19 mouse cellular contexts compared by ENCODE assay signal in the genomic region with DNA sequence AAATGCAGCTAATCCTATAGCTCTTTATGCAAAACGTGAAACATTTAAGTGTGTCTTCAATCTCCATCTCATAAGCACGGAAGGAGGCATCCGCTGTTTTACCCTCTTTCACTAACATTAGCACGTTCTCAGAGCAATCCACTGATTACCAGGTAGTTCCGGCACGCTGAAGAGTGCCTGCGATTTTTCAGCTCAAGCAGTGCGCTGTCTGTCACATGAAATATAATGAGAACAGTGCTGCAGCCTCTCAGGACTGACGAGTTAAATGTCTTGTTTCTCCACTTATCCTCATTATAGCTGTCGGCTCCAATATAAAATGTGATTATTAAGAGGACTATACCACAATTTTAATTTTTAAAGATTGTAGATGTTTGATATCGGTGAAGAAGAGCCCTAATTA.
A peak's percentile ranks its signal among the peaks of the same experiment; 100 is the strongest.
DNase-seq lines count a peak whose midpoint lies in the region; ATAC-seq and TF ChIP-seq lines count a peak whose summit lies in the region.
"Had no signal": no experiment of that assay in that cellular context is flagged by ENCODE, and none has a peak within 500 bp of the region (broad histone marks: within the 10 kb centered on the region; RNA-seq: fewer than 3 reads in every experiment).

No protein-coding gene starts in this region.

- H3K9me3 ChIP-seq in heart, embryonic 12.5 days (replicated peaks): no peaks in the 10 kb centered on the region
- H3K9me3 ChIP-seq in hindbrain, embryonic 14.5 days (ENCODE audit: control insufficient read depth, low read length): no peaks in the 10 kb centered on the region
- no peaks in the 10 kb centered on the region for H3K9me3 ChIP-seq in hindbrain, embryonic 13.5 days
- H3K9me3 ChIP-seq in midbrain, embryonic 14.5 days (ENCODE audit: control insufficient read depth, low read length): no peaks in the 10 kb centered on the region
- H3K9me3 ChIP-seq in midbrain, embryonic 11.5 days (ENCODE audit: control insufficient read depth, low read length): no peaks in the 10 kb centered on the region
- H3K9me3 ChIP-seq: forebrain, embryonic 10.5 days; limb, embryonic 10.5 days had no signal

- TF ChIP-seq EP300 in heart, adult 2 months (IDR thresholded peaks at IDR 0.05; ENCODE audit: insufficient read depth, low read depth, low read length): no peak

- no peaks in the 10 kb centered on the region for H3K27me3 ChIP-seq in heart, adult 2 months (ENCODE audit: control insufficient read depth, insufficient read depth, low read length)
- no peaks in the 10 kb centered on the region for H3K27me3 ChIP-seq in heart, embryonic 12.5 days (replicated peaks)
- H3K27me3 ChIP-seq in hindbrain, embryonic 14.5 days (ENCODE audit: control insufficient read depth, insufficient read depth, low read length): no peaks in the 10 kb centered on the region
- H3K27me3 ChIP-seq in hindbrain, embryonic 13.5 days: no peaks in the 10 kb centered on the region
- H3K27me3 ChIP-seq in midbrain, embryonic 14.5 days (ENCODE audit: control insufficient read depth, insufficient read depth, low read length): no peaks in the 10 kb centered on the region
- no peaks in the 10 kb centered on the region for H3K27me3 ChIP-seq in midbrain, embryonic 11.5 days (ENCODE audit: control insufficient read depth, insufficient read depth, low read length)

- 74% methylated on average over 11 of the region's 11 CpGs for whole genome bisulfite sequencing in heart, adult 2 months
- 58% methylated on average over 11 of the region's 11 CpGs for WGBS in heart, embryonic 12.5 days
- 65% methylated on average over 11 of the region's 11 CpGs for WGBS in hindbrain, embryonic 14.5 days
- WGBS in hindbrain, embryonic 13.5 days: 69% methylated on average over 11 of the region's 11 CpGs
- WGBS in midbrain, embryonic 14.5 days: 74% methylated on average over 11 of the region's 11 CpGs
- 90% methylated on average over 11 of the region's 11 CpGs for WGBS in midbrain, embryonic 11.5 days

- peak overlapping the region; percentile 82 for H3K27ac ChIP-seq in heart, adult 2 months
- H3K27ac ChIP-seq in heart, embryonic 12.5 days (ENCODE audit: poor library complexity, severe bottlenecking): no peak overlapping the region
- no peak overlapping the region for H3K27ac ChIP-seq in hindbrain, embryonic 14.5 days
- no peak overlapping the region for H3K27ac ChIP-seq in hindbrain, embryonic 13.5 days
- H3K27ac ChIP-seq in midbrain, embryonic 14.5 days (replicated peaks; ENCODE audit: low read depth, low read length): no peak overlapping the region
- H3K27ac ChIP-seq in midbrain, embryonic 11.5 days (ENCODE audit: low read depth, low read length): no peak overlapping the region
- H3K27ac ChIP-seq: forebrain, embryonic 10.5 days; limb, embryonic 10.5 days; stomach, postnatal 0 days had no signal

- TF ChIP-seq POLR2A in heart, adult 2 months (IDR thresholded peaks at IDR 0.05; ENCODE audit: insufficient read depth, low read depth, low read length): no peak

- peaks cover 8% of the 10 kb centered on the region for H3K79me2 ChIP-seq in heart, adult 2 months (replicated peaks; ENCODE audit: control insufficient read depth, insufficient read depth, low read length)

- no peak overlapping the region for H3K9ac ChIP-seq in heart, adult 2 months (ENCODE audit: low read depth, low read length)
- no peak overlapping the region for H3K9ac ChIP-seq in heart, embryonic 12.5 days
- H3K9ac ChIP-seq in hindbrain, embryonic 14.5 days: no peak overlapping the region
- no peak overlapping the region for H3K9ac ChIP-seq in hindbrain, embryonic 13.5 days
- H3K9ac ChIP-seq in midbrain, embryonic 14.5 days (replicated peaks; ENCODE audit: low read length): no peak overlapping the region
- H3K9ac ChIP-seq in midbrain, embryonic 11.5 days (ENCODE audit: low read length): no peak overlapping the region
- H3K9ac ChIP-seq: liver, postnatal 0 days had no signal

- no peak for DNase-seq in heart, adult 2 months
- DNase-seq in hindbrain, embryonic 14.5 days (ENCODE audit: low spot score): no peak
- peak; percentile 39 for DNase-seq in midbrain, embryonic 14.5 days
- no peak for DNase-seq in midbrain, embryonic 11.5 days (ENCODE audit: low spot score, missing footprints)
- DNase-seq in Muller cell, postnatal 12 days (ENCODE audit: inconsistent ontology term): no peak
- DNase-seq: adrenal gland, adult 2 months; cerebellum, adult 8-10 months; kidney, adult 9 months; kidney, postnatal 25 days; liver, postnatal 0 days; lung, postnatal 10 days; right cerebral cortex, adult 18-20 months had no signal

- H3K4me3 ChIP-seq in heart, adult 2 months: no peak overlapping the region
- no peak overlapping the region for H3K4me3 ChIP-seq in heart, embryonic 12.5 days
- no peak overlapping the region for H3K4me3 ChIP-seq in hindbrain, embryonic 14.5 days (replicated peaks; ENCODE audit: low read length)
- no peak overlapping the region for H3K4me3 ChIP-seq in hindbrain, embryonic 13.5 days
- no peak overlapping the region for H3K4me3 ChIP-seq in midbrain, embryonic 14.5 days (replicated peaks; ENCODE audit: low read depth, low read length)
- no peak overlapping the region for H3K4me3 ChIP-seq in midbrain, embryonic 11.5 days (ENCODE audit: low read depth, low read length)
- H3K4me3 ChIP-seq: forebrain, embryonic 10.5 days; left cerebral cortex, adult 2 months; limb, embryonic 10.5 days had no signal

- peaks cover 37% of the 10 kb centered on the region for H3K36me3 ChIP-seq in heart, adult 2 months (ENCODE audit: control insufficient read depth, insufficient read depth, low read length)
- H3K36me3 ChIP-seq in heart, embryonic 12.5 days: no peaks in the 10 kb centered on the region
- H3K36me3 ChIP-seq in hindbrain, embryonic 14.5 days (replicated peaks; ENCODE audit: control insufficient read depth, insufficient read depth): no peaks in the 10 kb centered on the region
- H3K36me3 ChIP-seq in hindbrain, embryonic 13.5 days: no peaks in the 10 kb centered on the region
- H3K36me3 ChIP-seq in midbrain, embryonic 14.5 days (ENCODE audit: control insufficient read depth, insufficient read depth, low read length): no peaks in the 10 kb centered on the region
- no peaks in the 10 kb centered on the region for H3K36me3 ChIP-seq in midbrain, embryonic 11.5 days (ENCODE audit: control insufficient read depth, insufficient read depth, low read length)
- H3K36me3 ChIP-seq: forebrain, embryonic 10.5 days; limb, embryonic 10.5 days had no signal

- ATAC-seq in heart, embryonic 12.5 days (ENCODE audit: insufficient number of reproducible peaks, low FRiP score): no peak
- ATAC-seq in hindbrain, embryonic 14.5 days (ENCODE audit: low FRiP score): no peak
- no peak for ATAC-seq in hindbrain, embryonic 13.5 days (ENCODE audit: low FRiP score)
- no peak for ATAC-seq in midbrain, embryonic 14.5 days (ENCODE audit: low FRiP score, low TSS enrichment)
- ATAC-seq in midbrain, embryonic 11.5 days (ENCODE audit: low FRiP score): no peak
- ATAC-seq: inflammation-experienced regulatory T-cells, adult 6 months; liver, postnatal 0 days had no signal

- H3K4me2 ChIP-seq in heart, embryonic 12.5 days: no peak overlapping the region
- 0 out of 2 replicates have a peak overlapping the region, but pooled peaks have one; percentile 2 for H3K4me2 ChIP-seq in hindbrain, embryonic 14.5 days (replicated peaks)
- no peak overlapping the region for H3K4me2 ChIP-seq in hindbrain, embryonic 13.5 days
- no peak overlapping the region for H3K4me2 ChIP-seq in midbrain, embryonic 14.5 days (ENCODE audit: low read length)
- no peak overlapping the region for H3K4me2 ChIP-seq in midbrain, embryonic 11.5 days

- intact Hi-C loops in heart, adult 2 months (cut with DNase I): no loop called here

- H3K4me1 ChIP-seq in heart, adult 2 months (ENCODE audit: control insufficient read depth, insufficient read depth, low read length): peaks cover 25% of the 10 kb centered on the region
- H3K4me1 ChIP-seq in heart, embryonic 12.5 days (replicated peaks): peaks cover 46% of the 10 kb centered on the region
- H3K4me1 ChIP-seq in hindbrain, embryonic 14.5 days (replicated peaks; ENCODE audit: control insufficient read depth, insufficient read depth, low read length): 0 out of 2 replicates have a peak, but pooled peaks cover 5% of the 10 kb centered on the region
- H3K4me1 ChIP-seq in hindbrain, embryonic 13.5 days (replicated peaks): peaks cover 23% of the 10 kb centered on the region
- 0 out of 2 replicates have a peak, but pooled peaks cover 7% of the 10 kb centered on the region for H3K4me1 ChIP-seq in midbrain, embryonic 14.5 days (ENCODE audit: control insufficient read depth, insufficient read depth, low read length)
- no peaks in the 10 kb centered on the region for H3K4me1 ChIP-seq in midbrain, embryonic 11.5 days (ENCODE audit: control insufficient read depth, insufficient read depth, low read length)
- H3K4me1 ChIP-seq: forebrain, embryonic 10.5 days had no signal

- no peak for TF ChIP-seq CTCF in heart, adult 2 months (IDR thresholded peaks at IDR 0.05)
